Mouse (Mus musculus): ENCODE measurements around the gene Rorb.

Rorb gene

DNA sequence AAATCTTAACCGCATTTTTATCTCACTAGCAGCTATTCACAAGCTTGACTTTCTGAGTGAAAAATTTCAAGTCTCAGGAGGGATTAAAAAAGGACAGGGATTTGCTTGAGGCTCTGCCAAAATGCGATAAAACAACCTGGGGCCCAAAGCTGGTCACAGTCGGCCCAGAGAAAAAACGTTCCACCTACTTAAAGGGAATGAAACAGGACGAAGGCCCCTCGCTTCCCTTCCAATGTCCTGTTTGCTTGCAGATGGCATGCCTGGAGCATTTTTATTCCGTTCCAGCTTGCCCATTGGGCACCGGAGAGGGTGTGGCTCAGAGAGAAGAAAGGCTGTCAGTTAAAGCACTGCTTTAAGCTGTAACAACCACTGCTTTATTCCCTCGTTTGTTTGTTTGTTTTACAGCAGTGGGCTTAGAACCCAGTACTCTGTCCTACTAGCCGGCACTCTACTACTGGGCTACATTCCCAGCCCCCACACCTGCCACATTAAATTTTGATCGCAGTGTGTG lies 221.8 kb downstream of the Rorb start:
- no peak for DNase-seq (ENCODE audit: extremely low spot score, low read depth, low spot score)

DNA sequence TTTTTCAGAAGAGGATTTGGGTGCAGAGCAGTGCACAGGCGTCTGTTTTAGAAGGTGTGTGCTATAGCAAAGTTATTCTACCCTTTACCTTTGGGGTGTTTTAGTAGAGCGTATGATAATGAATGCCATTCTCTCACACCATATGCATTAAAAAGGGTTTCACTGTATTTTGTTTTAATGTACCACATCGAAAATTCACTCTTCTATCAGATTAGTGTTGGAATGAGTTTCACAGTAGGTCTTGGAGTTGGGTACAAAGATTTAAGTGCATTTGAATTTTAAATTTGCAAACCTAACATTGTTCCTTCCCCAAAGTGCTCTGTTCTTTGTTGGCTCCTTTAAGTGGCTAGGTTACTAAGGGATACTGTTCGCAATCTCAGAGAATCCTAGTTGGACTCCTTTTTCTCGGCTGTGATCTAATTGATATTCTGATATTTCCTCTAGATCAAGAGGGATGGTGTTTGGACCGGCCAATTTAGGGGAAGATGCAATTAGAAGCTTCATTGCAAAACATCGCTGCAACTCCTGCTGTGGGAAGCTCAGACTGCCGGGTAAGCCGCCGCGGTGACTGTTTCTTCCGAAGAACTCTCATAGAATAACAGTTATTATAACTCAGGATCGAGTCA lies 222.4 kb downstream of the Rorb start:
- no peak for DNase-seq (ENCODE audit: extremely low spot score, low read depth, low spot score)

DNA sequence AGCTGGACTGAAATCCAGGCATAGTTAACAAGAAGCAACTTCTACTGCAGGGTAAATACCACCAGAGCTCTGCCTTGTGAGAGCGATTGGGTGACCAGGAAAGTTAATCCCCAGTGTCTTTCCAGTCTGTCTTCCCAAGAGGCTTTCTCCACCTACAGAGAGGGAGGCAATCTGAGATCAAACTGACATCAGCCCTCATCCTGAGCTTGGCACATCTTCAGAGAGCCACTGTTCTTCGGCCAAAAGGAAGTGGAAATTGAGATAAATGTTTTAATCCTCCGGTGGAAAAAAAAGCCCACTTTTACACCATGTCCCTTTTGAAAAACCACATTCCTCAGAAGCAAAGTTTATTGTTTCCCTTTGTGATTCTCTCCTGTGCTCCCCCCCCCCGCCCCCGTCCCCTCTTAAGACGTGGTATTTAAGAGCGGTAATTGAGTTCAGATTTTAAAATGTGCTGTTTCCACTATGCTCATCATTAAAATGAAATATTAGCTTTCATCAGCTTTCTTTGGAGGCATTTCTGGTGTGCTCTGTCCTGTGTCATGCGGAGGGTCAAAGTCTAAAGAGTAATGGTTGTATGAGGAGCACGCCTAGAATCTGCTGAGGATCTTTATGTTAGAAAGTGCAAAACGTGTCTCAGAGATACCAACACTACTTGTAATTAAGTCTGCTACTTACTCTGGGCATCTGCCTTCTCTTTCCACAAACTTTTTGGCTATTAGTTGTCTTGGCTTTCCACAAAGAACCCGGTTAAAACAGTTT lies 223.2 kb downstream of the Rorb start:
- DNase-seq (ENCODE audit: extremely low spot score, low read depth, low spot score): no peak

DNA sequence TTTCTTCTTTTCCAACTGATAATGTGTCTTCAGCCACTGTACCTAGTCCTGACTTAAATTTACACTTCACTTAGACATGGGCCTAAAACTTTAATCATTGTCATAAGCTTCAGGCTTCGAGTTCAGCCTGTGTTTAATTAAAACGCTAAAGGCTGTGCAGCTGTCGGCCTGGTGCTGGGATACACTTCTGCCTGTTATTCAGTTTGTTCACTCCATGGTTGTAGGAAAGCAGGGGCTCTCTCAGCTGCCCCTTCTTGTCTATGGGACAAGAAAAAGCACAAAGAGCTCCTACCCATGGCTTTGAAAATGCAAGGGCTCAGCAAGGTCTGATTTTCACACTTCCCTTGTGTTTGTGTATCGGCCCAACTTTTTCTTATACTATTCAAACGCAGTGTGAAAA lies 229.8 kb downstream of the Rorb start:
- no peak for DNase-seq (ENCODE audit: extremely low spot score, low read depth, low spot score)

All from hindlimb bud, embryonic 11.5 days (tissue).